Mouse (Mus musculus) liver, postnatal 0 days (tissue): ENCODE measurements around the gene Ttll5.

Experiments
- CTCF ChIP-seq: sonication (generic); IDR thresholded peaks from 2 replicates; pipeline ENCODE4 v1.5.1; 2016; ENCODE audit warnings: antibody characterized with exemption, low read depth
- EP300 ChIP-seq: IDR thresholded peaks from 2 replicates; pipeline ENCODE4 v1.6.1; 2016; ENCODE audit warnings: antibody characterized with exemption, low read depth, mild to moderate bottlenecking

DNA sequence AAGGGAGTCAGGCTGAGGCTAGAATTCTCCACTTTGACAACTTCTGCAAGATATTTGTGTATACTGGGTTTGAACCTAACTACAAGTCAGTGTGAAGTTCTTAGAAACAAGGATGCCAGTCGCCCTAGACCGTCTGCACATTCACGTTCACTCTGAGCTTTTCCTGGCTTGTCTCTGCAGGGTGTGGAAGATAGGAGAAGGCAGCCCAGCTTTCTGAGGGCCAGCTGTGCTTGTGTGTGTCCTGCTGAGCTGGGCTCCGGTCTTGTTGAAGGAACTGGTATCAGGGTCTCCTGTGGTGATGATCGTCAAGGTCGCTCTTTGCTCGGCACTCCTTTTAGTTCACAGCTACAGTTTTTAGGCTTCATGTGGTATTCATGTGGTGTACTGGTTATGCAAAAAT is 161.6 kb downstream of the Ttll5 start:
- TF ChIP-seq CTCF (no peak), EP300 (no peak)
